Mouse (Mus musculus): ENCODE data around the gene Slc22a1.

The Slc22a1 gene

DNA sequence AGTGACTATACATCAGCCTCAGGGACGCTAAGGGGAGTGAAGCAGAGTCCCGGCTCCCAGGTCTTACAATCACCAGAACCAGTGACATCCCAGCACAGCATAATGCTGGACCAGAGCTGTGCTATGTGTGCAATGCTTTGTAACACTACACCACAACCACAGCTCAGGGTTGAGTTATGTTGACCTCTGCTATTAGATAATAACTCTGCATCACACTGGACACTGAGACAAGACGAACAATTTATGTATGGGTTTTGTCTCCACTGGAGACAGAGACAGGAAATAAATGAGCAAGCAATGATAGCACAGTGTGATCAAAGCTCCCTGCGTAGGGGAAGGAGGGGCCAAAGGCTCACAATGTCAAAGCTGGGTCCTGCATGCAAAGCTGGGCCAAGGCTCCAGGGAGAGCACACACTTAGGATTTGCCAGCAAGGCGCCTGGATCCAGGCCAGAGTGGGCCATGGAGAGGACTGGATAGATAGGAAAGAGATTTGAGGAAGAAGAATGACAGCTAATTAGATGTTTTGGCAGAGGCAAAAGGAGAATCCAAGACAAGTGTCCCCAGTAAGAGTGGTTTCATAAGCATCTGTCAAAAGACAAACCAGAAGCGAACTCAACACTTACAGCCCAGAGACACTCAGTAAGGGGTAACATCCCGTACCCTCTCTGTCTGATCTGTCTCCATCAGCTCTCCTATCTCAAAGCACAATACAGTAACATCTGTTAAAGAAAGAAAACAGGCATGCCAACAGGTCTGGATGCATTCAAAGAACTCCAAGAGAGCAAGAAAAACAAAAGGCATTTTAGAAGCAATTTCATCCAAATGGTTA, 43.6 kb downstream of the Slc22a1 start:
- no peak for DNase-seq (ENCODE audit: low spot score in 2 of 2)

DNA sequence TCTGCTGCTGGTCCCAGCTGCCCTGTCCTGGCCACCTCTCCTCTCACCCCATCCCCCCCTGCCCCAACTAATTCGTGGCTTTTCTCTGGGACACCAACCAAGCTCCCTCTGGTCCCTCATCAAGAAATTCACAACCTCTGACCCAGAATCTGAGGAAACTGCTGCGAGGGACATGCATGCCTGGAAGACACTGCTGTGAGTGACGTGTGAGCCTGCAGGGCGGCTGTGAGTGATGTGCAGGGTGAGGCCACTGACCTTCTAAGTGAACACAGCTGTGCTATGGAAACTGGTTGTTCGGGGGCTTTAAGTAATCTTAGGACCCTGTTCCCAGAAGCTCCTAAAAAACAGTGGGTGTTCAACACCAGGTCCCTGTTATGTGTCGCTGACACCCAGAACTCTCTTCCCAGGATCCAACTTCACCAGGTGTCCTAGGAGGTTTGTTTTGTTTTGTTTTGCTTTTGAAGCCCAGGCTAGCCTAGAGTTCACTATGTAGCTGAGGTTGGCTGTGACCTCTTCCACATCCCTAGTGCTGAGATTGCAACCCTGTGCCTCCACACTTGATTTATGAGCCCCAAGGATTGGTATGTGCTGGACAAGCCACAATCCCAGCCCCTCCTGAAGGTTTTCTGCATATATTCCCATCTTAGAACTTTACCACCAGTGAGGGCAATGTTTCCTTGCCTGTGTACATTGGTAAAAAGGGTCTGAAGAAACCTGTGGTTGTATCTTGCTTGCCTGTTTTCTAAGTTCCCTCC, 44.5 kb downstream of the Slc22a1 start:
- DNase-seq (ENCODE audit: low spot score in 2 of 2) = no peak

DNA sequence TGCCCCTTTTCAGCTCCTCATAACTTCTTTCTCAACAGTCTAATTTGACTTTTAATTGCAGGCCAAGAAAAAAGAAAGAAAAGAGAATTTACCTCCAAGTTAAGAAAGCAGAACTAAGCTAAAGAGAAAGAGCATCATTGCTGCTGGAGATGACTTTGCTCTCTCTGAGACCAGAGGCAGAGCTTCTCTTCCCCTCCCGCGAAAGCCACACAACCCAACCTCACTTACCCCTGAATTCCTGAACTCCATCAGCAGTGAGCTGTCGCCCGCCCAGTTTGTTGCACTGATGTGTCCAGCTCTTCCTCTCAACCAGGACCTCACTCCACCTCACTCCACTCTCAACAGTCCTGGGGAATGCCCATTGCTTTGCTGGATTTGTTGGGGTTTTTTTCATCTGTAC, 47.6 kb downstream of the Slc22a1 start:
- no peak for DNase-seq (ENCODE audit: low spot score in 2 of 2)

DNA sequence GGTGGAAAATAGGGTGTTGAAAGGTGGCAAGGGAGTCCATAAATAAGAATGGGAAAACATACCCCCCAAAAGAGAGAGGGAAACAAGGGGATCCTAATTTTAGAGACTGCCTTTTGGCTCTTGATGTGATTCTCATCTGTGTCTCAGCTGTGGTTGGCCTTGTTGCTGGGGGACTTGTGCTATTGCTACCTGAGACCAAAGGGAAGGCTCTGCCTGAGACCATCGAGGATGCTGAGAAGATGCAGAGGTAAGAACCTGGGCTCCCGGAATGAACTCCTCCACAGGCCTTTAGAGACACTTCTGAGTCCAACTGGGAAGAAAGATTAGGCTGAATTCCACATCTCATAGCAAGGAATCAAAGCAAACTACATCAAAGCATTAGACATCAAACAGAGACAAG, 56.0 kb downstream of the Slc22a1 start:
- DNase-seq (ENCODE audit: low spot score in 2 of 2) = no peak

DNA sequence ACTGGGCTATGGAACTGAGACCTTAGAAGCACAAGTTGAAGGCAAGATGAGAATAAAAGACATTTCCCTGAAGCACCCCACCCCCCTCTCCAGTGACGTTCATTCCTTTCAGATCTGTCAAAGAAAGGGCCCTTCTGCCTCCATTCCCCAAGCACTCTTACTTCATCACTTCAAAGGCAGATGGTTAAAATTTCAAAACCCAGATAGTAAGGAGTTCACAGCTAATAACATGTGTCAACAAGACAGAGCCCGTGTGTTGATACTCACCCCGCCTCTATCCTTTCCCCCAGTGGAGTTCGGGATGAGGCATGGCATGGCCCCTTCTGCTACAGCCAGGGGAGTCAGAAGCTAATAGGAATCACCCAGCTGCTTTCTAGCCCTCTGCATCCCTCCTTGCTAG, 60.2 kb downstream of the Slc22a1 start:
- no peak for DNase-seq (ENCODE audit: low spot score in 2 of 2)

DNA sequence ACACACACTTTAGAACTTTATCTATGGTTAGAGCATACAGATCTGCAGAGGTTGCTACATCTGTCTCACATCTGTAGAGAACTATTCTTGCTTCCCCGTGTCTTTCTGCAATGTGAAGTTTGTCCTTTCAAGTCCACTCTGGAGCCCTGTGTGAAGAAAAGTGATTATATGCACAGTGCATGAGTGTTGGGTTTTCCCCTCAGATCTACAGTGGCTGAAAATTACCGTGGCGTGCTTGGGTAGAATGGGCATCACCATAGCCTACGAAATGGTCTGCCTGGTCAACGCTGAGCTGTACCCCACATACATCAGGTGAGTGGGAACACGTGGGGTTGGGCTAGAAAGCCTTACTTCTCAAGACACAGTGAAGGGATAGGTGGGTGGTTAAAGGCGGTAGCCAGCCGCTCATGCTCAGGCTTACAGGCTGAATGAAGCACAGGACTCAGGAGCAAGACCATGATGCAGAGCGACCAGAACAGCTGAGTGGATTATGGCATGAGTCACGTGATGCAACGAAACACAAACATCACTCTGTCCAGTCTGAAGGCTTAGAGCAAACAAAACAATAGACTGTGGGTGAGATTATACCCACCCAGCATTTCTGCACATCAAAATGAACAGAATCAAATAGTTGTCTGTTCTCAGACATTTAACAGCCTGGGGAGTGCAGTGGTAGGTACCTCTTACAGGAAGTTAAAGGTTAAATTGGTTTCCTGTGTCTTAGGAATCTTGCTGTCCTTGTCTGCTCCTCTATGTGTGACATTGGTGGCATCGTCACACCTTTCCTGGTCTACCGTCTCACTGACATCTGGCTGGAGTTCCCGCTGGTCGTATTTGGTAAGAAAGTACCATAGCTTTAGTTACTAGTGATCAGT, 60.9 kb downstream of the Slc22a1 start:
- no peak for DNase-seq (ENCODE audit: low spot score in 2 of 2)

DNA sequence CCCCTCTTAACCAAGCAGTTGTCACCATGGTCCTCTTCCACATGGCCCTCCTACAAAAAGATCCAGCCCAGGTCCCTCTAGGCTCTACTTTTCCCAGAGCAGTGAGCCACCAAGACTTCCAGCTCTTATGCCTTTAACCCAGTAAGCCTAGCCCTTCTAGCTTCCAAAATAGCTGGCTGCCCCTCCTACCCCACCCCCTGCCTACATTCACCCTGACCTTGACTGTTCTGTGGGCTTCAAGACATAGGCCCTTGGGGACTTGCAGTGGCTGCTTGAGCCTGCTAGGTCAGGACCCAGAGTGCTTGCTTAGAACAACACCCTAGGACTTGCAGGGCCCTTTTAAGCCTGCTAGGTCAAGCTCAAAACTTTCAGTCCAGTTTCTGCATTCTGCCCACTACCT, 68.4 kb downstream of the Slc22a1 start:
- no peak for DNase-seq (ENCODE audit: low spot score in 2 of 2)

DNA sequence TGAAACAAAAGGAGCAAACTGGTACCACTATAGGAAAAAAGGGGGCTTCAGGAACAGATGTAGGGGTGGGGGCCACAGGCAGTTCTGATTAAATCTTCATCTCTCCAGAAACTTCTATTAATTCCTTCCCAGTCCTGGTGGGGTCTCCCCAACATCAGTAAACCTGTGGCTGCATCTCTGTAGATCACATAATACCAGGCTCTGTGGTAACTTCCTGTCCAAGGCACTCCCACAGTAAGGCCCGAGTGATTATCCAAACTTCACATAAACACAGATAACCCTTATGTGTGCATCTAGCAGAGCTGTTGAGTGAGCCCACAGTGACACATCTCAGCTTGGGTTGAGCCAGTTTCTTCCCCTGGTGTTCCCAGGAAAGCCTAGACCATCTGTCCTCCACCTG, 69.0 kb downstream of the Slc22a1 start:
- no peak for DNase-seq (ENCODE audit: low spot score in 2 of 2)
